Mouse (Mus musculus) lung, postnatal 14 days (tissue): ENCODE results near the gene Psmd2.
"Not testable (repeated sequence)": the region's sequence is repeated elsewhere in the genome, so short reads cannot be mapped to it uniquely, and the experiment has no call there.

Experiments
- DNase-seq: peaks from one replicate; pipeline ENCODE4 v3.0.0; 2021

The Psmd2 gene

DNA sequence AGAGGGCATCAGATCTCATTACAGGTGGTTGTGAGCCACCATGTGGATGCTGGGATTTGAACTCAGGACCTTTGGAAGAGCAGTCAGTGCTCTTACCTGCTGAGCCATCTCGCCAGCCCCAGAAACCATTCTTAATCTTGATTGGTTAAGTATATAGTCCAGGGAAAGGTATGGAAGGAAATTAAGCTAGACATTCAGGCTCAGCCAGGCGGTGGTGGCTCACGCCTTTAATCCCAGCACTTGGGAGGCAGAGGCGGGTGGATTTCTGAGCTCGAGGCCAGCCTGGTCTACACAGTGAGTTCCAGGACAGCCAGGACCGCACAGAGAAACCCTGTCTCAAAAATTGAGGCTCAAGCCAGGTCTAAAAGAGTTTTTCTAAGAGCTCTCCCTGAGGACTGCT is 16.6 kb downstream of the Psmd2 start, which contains the start of gene Eif4g1:
Gene Eif4g1 (plus strand): TSS at position 301 of the 400 bp plus-strand sequence.
- not testable (repeated sequence) for DNase-seq

- no peak for DNase-seq
Observed at GRCm38 (mm10) chr16:20670291-20670690, 18.8 kb downstream of the Psmd2 start.

DNA sequence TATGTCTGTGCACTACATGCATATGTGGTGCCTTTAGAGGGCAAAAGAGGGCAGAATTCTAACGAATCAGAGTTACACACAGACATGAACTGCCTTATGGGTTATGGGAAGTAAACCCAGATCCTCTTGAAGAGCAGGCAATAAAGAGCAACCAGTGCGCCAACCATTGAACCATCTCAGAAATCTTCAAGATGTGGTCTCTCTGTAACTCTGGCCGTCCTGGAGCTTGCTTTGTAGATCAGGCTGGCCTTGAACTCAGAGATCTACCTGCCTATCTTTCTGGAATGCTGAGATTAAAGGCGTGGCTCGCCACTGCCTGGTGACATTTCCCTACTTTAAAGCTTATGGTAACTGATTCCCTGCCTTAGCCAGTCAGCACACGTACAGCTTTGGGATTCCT is 20.4 kb downstream of the Psmd2 start:
- DNase-seq: no peak

DNA sequence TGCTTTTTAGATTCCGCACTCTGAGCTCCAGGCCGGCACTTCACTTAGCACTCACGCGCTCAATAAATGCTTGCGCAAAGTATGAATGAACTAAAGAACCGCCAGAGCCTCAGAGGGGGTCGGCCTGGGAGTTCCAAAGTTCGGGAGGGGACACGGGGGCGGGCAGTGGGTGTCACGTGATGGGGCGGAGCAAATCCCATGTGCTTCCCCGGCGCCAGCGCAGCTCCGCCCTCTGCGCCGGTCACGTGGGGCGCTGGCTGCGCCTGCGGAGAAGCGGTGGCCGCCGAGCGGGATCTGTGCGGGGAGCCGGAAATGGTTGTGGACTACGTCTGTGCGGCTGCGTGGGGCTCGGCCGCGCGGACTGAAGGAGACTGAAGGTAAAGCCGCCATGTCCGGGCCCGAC is 21.0 kb downstream of the Psmd2 start:
- peak; percentile 96 for DNase-seq

DNA sequence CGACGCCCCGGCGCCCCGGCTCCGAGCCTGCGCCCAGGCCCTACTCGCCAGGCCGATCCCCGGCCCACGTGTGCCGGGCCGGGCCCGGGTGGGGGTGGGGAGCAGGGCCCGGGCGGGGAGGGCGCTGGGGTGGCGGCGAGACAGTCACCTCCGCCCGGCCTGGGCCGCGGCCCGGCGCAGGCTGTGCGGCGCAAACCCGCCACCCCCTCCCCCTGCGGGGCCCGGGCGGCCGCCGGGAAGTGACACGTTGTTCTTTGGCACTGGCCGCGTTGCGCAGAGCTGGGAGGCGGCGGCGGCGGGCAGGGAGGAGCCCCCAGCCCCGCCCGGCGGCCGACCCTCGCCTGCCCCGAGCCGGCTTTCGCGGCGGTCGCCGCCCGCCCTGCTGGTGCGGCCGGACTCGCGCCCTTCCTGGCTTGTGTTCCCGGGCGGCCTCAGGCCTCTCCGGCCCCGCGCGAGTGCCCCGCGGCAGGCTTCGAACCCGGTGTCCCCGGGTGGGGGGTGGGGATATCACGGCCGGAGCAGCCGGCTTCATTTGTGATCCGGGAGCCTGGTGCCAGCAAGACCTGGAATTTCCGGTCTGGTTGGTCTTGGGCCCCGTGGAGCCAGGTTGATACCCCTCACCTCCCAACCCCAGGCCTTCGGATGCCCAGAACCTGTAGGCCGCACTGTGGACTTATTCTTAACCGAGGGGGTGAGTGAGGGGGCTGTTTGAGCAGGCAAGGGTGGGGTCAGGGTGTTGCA is 21.7 kb downstream of the Psmd2 start:
- DNase-seq: peak; percentile 74

DNA sequence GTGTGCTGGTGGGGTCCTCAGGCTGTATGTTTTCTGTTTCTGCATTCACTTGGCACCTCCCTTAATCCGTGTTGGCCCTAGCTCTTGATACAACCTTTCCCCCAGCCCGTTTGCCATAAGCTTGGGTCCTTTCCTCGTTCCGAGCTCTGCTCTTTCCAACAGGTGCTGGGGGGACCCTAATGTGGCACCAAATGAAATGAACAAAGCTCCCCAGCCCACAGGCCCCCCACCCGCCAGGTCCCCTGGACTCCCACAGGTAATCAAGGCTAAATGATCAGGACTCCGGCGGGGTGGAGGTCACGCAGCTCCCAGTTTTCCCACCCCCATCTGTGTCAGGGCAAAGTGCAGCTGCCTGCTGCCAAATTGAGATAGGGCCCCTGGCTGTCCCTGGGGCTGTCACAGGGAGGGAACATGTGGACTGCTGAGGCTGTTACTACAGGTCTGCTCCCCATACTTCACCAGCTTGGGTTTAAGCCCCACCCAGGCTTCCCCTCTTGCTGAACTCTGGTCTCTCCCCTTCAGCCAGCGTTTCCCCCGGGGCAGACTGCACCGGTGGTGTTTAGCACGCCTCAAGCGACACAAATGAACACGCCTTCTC is 22.4 kb downstream of the Psmd2 start:
- no peak for DNase-seq

GRCm38 (mm10) chr16:20675213-20675612 is 23.8 kb downstream of the Psmd2 start:
- DNase-seq: no peak

DNA sequence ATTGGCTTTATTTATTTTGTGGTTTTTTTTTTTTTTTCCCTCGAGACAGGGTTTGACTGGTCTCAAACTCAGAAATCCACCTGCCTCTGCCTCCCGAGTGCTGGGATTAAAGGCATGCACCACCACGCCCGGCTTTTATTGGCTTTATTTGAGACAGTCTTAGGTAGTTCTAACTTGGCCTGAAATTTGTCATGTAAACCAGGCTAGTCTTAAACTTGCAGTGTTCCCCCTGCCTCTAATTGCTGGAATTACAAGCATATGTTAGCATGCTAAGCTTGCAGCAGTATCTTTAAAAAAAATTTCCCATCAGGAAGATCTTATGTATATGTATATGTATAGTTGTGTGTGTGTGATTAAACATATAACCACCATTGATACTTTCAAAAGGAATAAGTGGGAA is 25.2 kb downstream of the Psmd2 start:
- DNase-seq: no peak

- DNase-seq: no peak
Observed at GRCm38 (mm10) chr16:20677380-20677779, 25.9 kb downstream of the Psmd2 start.

- peak; percentile 89 for DNase-seq
Observed at GRCm38 (mm10) chr16:20677974-20678675, 26.7 kb downstream of the Psmd2 start.

- no peak for DNase-seq
Observed at GRCm38 (mm10) chr16:20690774-20691173, 39.3 kb downstream of the Psmd2 start.

- no peak for DNase-seq
Observed at GRCm38 (mm10) chr16:20691617-20692016, 40.2 kb downstream of the Psmd2 start.

DNA sequence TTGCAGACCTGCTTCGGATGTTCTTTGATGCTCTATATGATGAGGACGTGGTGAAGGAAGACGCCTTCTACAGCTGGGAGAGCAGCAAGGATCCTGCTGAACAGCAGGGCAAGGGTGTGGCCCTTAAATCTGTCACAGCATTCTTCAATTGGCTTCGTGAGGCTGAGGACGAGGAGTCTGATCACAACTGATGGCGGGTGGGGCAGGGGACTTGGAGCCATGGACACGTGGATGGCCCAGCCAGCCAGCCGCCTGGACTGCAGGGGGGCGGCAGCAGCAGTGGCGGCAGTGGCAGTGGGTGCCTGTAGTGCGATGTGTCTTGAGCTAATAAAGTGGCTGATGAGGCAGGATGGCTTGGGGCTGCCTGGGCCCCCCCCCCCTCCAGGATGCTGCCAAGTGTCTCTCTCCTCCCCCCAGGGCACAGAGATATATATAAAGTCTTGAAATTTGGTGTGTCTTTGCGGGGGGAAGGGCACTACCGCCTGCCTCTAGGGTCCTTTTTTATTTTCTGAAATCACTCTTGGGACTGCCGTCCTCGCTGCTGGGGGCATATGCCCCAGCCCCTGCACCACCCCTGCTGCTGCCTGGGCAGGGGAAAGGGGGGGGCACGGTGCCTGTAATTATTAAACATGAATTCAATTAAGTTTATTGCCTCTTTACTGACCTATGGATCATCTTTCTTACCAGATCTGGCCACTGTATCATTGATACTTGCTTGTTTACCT is 41.0 kb downstream of the Psmd2 start:
- DNase-seq: no peak

DNA sequence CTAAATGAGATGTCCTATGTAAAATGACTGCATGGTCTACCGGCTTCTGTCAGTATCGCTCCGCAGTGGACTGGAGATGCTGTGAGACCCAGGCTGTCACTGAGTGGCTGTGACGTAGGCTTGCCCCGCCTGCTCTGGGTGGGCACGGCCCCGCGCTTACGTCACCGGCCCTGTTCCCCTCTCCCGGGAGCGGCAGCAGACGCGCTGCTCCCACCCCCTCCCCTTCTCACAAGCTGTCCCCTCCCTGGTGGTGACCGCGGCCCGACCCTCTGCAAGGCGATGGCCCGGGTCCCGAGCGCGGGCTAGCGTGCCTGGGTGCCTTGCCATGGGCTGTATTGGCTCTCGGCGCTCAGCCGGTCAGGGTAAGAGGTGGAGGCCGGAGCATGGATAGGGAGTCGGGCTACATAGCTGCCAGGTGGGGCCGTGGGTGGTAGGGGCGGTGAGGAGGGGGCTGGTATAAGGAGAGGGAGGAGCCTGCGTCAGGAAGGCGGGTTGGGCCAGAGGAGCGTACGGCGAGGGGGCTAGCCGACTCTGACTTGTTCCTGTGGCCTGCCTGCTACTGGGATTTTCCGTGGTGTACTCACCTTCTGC is 41.8 kb downstream of the Psmd2 start, which contains the start of gene Fam131a:
Gene Fam131a (plus strand): TSS at position 131 of the 591 bp plus-strand sequence.
- peak; percentile 92 for DNase-seq

DNA sequence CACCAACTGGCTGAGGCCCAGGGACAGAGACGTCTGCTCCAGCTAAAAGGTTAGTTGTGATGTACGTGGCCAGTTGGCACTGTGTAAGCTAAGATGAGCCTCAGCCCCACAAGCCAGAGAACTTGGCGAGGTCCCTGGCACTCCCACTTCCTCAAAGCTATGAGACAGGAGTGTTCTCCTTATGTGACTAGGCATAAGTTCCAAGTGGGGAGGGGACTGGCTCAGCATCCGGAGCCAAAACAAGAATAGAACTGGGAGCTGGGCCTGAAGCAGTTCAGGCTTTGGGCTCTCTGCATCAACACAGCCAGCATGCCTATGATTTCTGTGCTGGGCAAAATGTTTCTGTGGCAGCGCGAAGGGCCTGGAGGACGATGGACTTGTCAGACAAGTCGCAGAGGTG is 43.3 kb downstream of the Psmd2 start:
- peak; percentile 35 for DNase-seq

DNA sequence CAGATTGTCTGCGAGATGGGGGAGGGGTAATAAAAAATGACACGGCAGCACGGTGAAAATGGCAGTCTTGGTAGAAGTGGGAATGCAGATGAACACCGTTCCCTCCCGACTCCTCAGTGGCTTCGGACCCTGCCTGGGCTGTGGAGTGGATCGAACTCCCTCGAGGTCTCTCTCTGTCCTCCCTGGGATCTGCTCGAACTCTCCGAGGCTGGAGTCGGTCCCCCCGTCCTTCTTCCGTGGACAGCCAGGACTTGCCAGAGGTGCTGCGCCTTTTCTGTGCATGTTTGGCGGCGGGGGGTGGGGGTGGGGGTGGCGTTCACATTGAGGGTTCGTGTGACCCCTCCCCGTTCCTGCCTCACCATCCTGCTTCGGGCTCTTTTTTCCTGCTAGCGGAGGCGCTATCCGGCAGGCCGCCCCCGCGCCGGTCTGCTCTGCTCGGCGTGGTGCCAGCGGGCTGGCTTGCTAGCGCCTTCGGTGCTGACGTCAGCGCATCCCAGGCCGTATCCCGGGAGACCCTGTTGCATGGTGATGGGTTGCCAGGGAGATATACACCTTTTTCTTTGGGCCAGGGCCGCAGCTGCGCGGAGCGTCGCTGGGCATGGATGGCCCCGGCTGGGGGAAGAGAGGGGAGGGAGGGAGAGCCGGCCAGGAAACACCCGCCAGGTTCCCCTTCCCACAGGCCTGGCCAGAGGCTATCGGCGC is 44.3 kb downstream of the Psmd2 start:
- peak; percentile 70 for DNase-seq

DNA sequence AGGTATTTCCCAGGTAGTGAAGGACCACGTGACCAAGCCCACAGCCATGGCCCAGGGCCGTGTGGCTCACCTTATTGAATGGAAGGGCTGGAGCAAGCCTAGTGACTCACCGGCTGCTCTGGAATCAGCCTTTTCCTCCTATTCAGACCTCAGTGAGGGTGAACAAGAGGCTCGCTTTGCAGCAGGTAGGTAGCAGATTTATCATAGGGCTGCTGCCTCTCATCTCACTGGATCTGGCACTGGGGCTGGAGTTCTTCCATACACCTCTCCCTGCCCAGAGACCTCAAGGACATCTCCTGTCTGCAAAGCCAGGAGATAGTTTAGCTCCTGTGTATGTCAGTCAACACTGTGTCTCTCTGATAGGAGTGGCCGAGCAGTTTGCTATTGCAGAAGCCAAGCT is 47.8 kb downstream of the Psmd2 start:
- no peak for DNase-seq

DNA sequence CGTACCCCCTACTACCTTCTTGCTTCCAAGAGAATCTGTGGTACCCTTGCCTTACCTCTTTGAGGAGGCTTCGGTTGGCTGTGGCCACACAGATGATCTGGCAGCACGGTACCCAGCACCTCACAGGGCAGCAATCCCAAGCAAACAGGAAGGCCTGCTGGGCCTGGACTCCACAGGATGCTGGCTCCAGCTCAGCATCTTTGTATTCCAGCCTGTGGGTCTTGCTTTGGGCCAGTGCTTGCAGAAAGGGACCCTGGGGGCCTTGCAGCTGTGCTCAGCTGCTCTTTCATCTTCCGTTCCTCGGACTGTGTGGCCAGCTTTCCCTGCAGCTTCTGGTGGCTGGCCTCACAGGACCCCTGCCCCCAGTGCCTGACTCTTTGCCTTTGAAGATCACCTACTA is 48.6 kb downstream of the Psmd2 start:
- no peak for DNase-seq

GRCm38 (mm10) chr16:20701316-20701715 is 49.9 kb downstream of the Psmd2 start:
- DNase-seq: no peak

DNA sequence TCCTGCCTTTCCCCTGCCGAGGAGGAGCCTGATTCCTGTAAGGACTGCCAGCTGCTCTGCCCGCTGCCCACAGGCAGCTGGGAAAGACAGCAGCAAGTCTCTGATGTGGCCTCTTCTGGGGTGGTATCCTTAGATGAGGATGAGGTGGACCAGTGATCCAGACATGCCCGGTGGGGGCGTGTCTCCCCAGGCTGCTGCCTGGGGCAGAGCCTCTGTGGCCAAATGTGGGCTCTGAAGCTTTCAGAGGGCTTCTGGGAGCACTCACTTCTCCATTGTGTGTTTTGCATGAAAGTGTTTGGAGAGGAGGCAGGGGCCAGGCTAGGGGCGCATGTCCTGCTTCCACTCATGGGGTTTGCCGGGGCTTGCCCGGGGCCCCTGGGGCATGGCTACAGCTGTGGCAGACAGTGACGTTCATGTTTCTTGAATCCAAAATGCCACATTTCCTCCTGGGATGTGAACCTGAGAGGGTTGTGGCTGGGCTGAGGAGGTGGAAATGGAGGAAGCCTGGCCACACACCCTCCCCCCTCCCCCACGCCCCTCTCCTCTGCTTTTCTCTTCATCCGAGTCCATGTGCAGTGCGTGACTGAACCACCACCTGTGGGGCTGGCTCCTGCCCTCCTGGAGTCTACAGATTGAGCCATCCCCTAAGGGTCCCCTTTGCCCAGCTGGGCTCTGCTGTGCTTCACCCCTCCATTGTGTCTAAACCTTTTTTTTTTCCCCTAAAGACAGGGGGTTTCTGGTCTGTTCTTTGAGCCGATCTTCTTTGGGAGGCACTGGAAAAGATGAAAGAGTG is 50.5 kb downstream of the Psmd2 start:
- DNase-seq: no peak

DNA sequence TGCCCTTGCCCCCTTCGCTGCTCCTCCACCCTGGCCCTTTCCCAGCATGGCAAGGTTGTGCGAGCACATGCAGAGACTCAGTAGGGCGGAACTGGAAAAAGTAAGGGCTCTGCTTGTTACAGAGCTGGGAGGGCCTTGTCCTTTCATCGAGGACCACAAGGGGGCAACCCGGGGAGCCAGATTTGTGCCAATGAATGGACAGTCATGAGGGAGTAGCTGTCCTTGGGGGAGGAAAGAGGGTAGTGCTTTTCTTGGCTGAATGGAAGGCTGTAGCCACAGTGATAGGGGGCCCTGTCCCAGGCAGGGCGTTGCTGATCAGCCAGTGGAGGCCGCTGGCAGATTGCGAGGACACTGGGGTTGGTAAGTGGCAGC is 51.1 kb downstream of the Psmd2 start:
- peak; percentile 72 for DNase-seq
